Mouse (Mus musculus) MEL (cell line): ENCODE measurements around the gene Tcf7.

Experiments used
- CHD2 ChIP-seq: IDR thresholded peaks from 2 replicates; pipeline ENCODE4 v1.6.1; 2011; ENCODE audit warnings: low read length, improper control_type of control experiment
- CTCF ChIP-seq, 3 experiments: IDR thresholded peaks in 2 of 3; conservative IDR thresholded peaks in 1 of 3; 2 replicates each; pipeline ENCODE4 v1.5.1; 2011 to 2012; ENCODE audit warnings: low read length in 3 of 3, low read depth in 2 of 3, mild to moderate bottlenecking in 2 of 3, improper control_type of control experiment in 1 of 3, inconsistent platforms in 1 of 3, mixed read lengths in 1 of 3, moderate library complexity in 1 of 3; ENCODE audit not compliant: control insufficient read depth in 1 of 3, insufficient read depth in 1 of 3, poor library complexity in 1 of 3, severe bottlenecking in 1 of 3
- KAT2A ChIP-seq: conservative IDR thresholded peaks from 2 replicates; pipeline ENCODE4 v1.6.1; 2012; ENCODE audit warnings: low read depth, low read length, improper control_type of control experiment, inconsistent platforms
- MAX ChIP-seq: IDR thresholded peaks from 2 replicates; pipeline ENCODE4 v1.6.1; 2011; ENCODE audit warnings: low read length, improper control_type of control experiment
- MAZ ChIP-seq: IDR thresholded peaks from 2 replicates; pipeline ENCODE4 v1.6.1; 2012; ENCODE audit warnings: low read depth, mild to moderate bottlenecking, inconsistent platforms, low read length, improper control_type of control experiment
- MYC ChIP-seq: IDR thresholded peaks from 2 replicates; pipeline ENCODE4 v1.6.1; 2011; ENCODE audit warnings: low read depth, mild to moderate bottlenecking, low read length, improper control_type of control experiment, moderate library complexity
- NELFE ChIP-seq: IDR thresholded peaks from 2 replicates; pipeline ENCODE4 v1.6.1; 2011; ENCODE audit warnings: low read depth, low read length, improper control_type of control experiment
- POLR2A ChIP-seq, 2 experiments: IDR thresholded peaks; 2 replicates each; pipeline ENCODE4 v1.6.1; 2011 to 2012; ENCODE audit warnings: low read length in 2 of 2, mild to moderate bottlenecking in 2 of 2, control low read depth in 1 of 2, improper control_type of control experiment in 1 of 2, low read depth in 1 of 2, moderate library complexity in 1 of 2; ENCODE audit not compliant: control insufficient read depth in 1 of 2, insufficient read depth in 1 of 2, poor library complexity in 1 of 2
- SIN3A ChIP-seq: IDR thresholded peaks from 2 replicates; pipeline ENCODE4 v1.6.1; 2012; ENCODE audit warnings: low read length, improper control_type of control experiment, inconsistent platforms
- SMC3 ChIP-seq: IDR thresholded peaks from 2 replicates; pipeline ENCODE4 v1.6.1; 2011; ENCODE audit warnings: low read depth, low read length, improper control_type of control experiment
- TAL1 ChIP-seq: IDR thresholded peaks from 2 replicates; pipeline ENCODE4 v1.6.1; 2012; ENCODE audit warnings: mild to moderate bottlenecking, inconsistent platforms, low read length, moderate library complexity, mixed read lengths
- TCF12 ChIP-seq: IDR thresholded peaks from 2 replicates; pipeline ENCODE4 v1.6.1; 2014; ENCODE audit warnings: low read depth, mild to moderate bottlenecking, inconsistent platforms, low read length, improper control_type of control experiment, moderate library complexity
- ZC3H11A ChIP-seq: IDR thresholded peaks from 2 replicates; pipeline ENCODE4 v1.6.1; 2012; ENCODE audit warnings: low read depth, mild to moderate bottlenecking, inconsistent platforms, low read length, improper control_type of control experiment
- ZNF384 ChIP-seq: IDR thresholded peaks from 2 replicates; pipeline ENCODE4 v1.6.1; 2012; ENCODE audit warnings: low read depth, mild to moderate bottlenecking, inconsistent platforms, low read length, improper control_type of control experiment

GRCm38 (mm10) chr11:52268104-52268835 lies 14.5 kb downstream of the Tcf7 start:
- no peak for TF ChIP-seq SMC3
- no peak for TF ChIP-seq MYC
- no peak for TF ChIP-seq CHD2
- TF ChIP-seq NELFE = no peak
- no peak for TF ChIP-seq CTCF (IDR thresholded peaks at IDR 0.05 in 2 of 3, conservative IDR thresholded peaks at IDR 0.05 in 1 of 3; ENCODE audit: control insufficient read depth in 1 of 3, insufficient read depth in 1 of 3, low read depth in 2 of 3, low read length in 3 of 3, poor library complexity in 1 of 3, severe bottlenecking in 1 of 3)
- TF ChIP-seq MAX = no peak
- TF ChIP-seq POLR2A (IDR thresholded peaks at IDR 0.05; ENCODE audit: control insufficient read depth in 1 of 2, insufficient read depth in 1 of 2, low read depth in 1 of 2, low read length in 2 of 2, poor library complexity in 1 of 2) = no peak
- TF ChIP-seq SIN3A = no peak
- TF ChIP-seq ZNF384 = no peak
- TF ChIP-seq ZC3H11A = no peak
- no peak for TF ChIP-seq KAT2A
- no peak for TF ChIP-seq TAL1
- no peak for TF ChIP-seq TCF12
- no peak for TF ChIP-seq MAZ
